Mouse (Mus musculus): Measurements from ENCODE around the gene Pcp2.
"Not testable (repeated sequence)": the region's sequence is repeated elsewhere in the genome, so short reads cannot be mapped to it uniquely, and the experiment has no call there.

The Pcp2 gene

GRCm38 (mm10) chr8:3609816-3610150 is 15.6 kb downstream of the Pcp2 start:
- DNase-seq: no peak

- no peak for DNase-seq
These were observed 16.1 kb downstream of the Pcp2 start for GRCm38 (mm10) chr8:3609046-3609815.

GRCm38 (mm10) chr8:3607822-3608221 is 17.5 kb downstream of the Pcp2 start:
- no peak for DNase-seq

GRCm38 (mm10) chr8:3606593-3606992 is 18.8 kb downstream of the Pcp2 start:
- no peak for DNase-seq

GRCm38 (mm10) chr8:3603439-3603838 is 21.9 kb downstream of the Pcp2 start:
- DNase-seq: no peak

GRCm38 (mm10) chr8:3600401-3600800 is 24.9 kb downstream of the Pcp2 start:
- DNase-seq: no peak

- no peak for DNase-seq
These were observed 26.1 kb downstream of the Pcp2 start for GRCm38 (mm10) chr8:3599219-3599618.

GRCm38 (mm10) chr8:3598054-3598453 is 27.3 kb downstream of the Pcp2 start:
- no peak for DNase-seq

GRCm38 (mm10) chr8:3594466-3594865 is 30.9 kb downstream of the Pcp2 start:
- no peak for DNase-seq

GRCm38 (mm10) chr8:3593470-3593869 is 31.9 kb downstream of the Pcp2 start:
- DNase-seq: no peak

GRCm38 (mm10) chr8:3588258-3588633 is 37.1 kb downstream of the Pcp2 start:
- no peak for DNase-seq

- peak; percentile 74 for DNase-seq
These were observed 37.7 kb downstream of the Pcp2 start for GRCm38 (mm10) chr8:3587391-3588257.

- DNase-seq: no peak
These were observed 38.4 kb downstream of the Pcp2 start, which contains the start of gene Camsap3 for GRCm38 (mm10) chr8:3586993-3587390. Gene Camsap3, plus strand, starts transcription at chr8:3587293.

- DNase-seq: no peak
These were observed 38.9 kb downstream of the Pcp2 start for GRCm38 (mm10) chr8:3586452-3586851.

- DNase-seq: not testable (repeated sequence)
These were observed 43.4 kb downstream of the Pcp2 start for GRCm38 (mm10) chr8:3581961-3582360.

- DNase-seq: no peak
These were observed 45.7 kb downstream of the Pcp2 start for GRCm38 (mm10) chr8:3579390-3580364.

GRCm38 (mm10) chr8:3576211-3576960 is 49.0 kb downstream of the Pcp2 start:
- no peak for DNase-seq

GRCm38 (mm10) chr8:3574546-3574945 is 50.8 kb downstream of the Pcp2 start:
- DNase-seq: no peak

All from right cerebral cortex, adult 18-20 months (tissue).